Mouse (Mus musculus) kidney, adult 18-20 months (tissue): ENCODE measurements around the gene Gpr19.

Experiments used
- DNase-seq: peaks from one replicate; pipeline ENCODE4 v3.0.0; 2021

The Gpr19 gene

DNA sequence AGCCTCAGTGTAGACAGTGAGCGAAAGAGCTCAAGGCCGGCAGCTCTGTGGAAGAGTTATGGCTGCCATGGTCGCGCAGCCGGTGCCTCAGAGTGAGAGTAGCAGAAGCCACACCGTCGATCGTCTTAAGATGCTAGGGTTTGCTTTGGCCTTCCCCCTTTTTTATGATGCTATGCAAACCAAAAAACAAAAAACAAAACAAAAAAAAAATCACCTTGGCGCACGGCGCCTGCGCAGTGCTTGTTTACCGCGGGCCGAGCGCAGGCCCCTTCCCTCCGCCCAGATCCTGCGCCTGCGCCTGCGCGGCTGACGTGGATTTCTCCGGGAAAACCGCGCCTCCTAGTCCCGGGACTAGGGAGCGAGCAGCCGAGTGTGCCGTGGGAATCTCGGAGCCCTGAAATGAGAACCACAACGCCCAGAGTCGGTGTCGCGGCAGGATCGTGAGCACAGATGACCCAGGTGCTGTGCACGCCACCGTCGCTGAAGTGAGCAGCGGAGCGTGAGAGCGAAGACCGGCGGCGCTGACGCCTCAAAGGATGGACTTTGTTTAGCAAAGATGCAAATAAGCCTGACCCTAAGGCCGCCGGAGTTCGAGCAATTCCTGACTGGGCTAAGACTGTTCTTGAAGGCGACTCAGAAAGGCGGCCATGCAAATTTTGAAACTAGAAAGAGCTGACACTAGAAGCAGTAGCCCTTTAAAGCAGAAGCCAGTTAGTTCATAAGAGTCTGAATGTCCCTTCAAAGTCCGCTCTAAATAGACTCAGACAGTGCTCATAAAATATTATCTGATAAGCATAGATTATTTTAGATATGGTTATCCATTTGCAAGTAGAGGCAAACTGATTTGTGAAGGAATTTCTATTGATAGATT, at the start of gene Gpr19:
Gpr19 (minus strand) TSS at position 484 of the 871 bp plus-strand sequence.
- peak; percentile 92 for DNase-seq

DNA sequence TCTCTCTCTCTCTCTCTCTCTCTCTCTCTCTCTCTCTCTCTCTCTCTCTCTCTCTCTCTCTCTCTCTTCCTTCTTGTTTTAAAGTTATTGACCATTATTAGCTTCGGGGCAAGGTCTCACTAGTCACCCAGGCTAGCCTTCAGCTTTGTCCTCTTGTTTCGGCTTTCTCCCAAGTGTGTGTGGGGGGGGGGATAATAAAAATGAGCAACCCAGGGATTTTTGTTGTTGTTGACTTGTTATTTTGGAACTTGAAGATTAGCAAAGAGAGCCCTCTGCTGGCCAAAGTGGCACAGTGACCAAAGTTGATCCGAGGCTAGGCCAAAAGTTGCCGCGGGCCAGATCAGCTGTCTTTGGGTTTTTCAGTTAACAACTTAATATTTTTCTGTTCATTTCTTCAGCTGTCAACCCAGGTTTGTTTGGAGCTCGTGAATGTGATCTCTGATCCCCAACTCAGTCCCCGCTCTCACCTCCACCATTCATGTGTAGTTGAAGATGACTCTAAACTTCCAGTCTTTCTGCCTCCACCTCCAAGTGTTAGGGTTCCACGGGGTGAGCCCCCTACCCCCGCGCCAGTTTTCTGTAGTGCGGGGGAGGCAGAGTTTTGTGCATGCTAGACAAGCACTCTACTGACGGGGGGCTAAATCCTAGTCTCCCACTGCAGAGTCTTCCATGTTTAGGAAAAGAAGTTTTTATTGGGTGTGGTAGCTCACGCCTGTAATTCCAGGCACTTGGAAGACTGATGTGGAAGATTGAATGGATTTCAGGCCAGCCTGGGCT, 49.1 kb upstream of the Gpr19 start:
- peak; percentile 81 for DNase-seq

DNA sequence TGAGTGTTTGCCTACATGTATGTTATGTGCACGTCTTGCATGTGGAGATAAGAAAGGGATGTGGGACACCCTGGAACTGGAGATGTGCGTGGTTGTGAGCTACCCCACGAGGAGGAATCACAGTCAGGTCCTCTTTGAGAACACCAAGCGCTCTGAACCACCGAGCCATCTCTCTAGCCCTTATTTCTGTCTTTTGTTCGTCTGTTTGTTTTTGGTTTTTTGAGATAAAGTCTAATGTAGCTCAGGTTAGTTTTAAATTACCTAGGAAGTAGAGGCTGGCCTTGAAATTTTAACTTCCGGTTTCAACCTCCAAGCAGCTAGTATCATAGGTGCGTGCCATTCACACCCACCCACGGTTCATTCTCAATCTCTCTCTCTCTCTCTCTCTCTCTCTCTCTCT, 48.5 kb upstream of the Gpr19 start:
- DNase-seq = no peak

DNA sequence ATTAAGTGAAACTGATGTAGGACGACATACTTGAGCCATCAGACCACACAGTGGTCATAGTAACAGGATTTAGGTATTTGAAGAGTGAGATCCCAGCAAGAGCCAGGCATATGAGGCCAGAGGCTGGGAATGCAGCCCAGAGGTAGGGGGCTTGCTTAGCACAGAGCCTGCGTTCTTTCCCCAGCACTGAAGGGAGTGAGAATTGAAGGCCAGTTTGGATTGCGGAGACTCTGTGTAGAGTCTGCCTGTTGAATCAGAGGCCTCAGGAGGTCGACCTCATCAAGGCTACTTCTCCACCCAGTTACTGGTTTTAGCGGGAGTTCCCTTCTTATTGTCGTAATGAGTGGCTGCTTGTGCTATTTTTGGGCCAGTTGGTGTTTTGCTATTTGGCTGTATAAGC, 47.7 kb upstream of the Gpr19 start:
- no peak for DNase-seq

DNA sequence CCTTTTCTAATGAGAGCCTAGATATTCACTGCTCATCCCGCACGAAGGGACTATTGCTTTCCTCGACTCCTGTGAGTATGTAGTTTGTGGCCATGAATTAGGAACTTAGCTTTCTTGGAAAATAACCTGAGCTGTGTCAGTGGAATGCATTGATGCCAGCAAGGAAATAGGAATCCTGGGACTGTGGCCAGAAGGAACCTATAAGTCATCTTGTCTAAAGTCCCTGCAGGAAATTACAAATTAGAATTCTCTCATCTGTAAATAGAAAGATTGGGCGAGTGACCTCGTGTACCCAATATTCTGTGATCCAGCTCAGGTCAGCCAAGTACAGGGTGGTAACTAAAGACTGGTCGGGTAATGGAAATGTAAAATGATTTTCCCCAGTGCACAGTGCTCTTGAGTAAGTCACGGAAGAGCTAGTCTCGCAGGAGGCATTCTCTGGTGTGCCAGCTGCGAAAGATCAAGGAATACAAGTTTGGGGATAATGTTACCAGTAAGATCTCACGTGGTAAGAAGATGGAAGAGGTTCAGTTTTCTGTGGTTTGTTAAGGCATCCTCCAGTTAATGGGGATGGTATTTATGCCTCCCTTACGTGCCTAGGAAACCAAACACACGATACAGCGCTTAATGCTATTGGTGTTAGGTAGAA, 45.5 kb upstream of the Gpr19 start:
- no peak for DNase-seq

DNA sequence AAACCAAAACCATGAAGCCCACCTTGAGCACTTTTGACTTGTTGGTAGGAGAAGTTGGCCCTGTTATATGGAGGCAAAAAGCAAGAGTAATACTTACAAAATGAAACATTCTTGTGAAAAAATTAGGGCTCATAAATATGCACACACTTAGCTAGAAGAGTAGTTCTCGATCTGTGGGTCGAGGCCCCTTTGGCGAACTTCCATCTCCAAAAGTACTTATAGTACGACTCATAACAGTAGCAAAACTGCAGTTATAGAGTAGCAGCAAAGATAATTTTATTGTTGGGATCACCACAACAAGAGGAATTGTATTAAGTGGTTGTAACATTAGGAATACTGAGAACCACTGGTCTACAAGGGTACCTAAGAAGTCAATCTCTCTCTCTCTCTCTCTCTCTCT, 41.4 kb upstream of the Gpr19 start:
- DNase-seq = no peak

DNA sequence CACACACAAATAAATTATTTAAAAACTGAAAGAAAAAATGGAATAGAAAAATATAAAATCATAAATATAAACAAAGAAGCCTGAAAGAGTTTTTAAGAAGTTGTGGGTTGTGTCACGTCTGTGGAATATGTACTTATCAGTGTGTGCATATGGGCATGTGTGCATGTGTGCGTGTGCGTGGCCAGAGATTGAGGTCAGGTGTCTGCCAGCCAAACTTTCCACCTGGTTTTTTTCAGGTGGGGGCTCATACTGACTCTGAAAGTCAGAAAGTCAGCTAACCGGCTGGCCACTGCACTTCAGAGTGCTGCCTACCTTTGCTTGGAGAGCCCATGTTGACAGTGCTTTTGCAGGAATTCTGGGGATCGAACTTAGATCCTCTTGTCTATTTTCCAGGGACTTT, 35.9 kb upstream of the Gpr19 start:
- DNase-seq = no peak

DNA sequence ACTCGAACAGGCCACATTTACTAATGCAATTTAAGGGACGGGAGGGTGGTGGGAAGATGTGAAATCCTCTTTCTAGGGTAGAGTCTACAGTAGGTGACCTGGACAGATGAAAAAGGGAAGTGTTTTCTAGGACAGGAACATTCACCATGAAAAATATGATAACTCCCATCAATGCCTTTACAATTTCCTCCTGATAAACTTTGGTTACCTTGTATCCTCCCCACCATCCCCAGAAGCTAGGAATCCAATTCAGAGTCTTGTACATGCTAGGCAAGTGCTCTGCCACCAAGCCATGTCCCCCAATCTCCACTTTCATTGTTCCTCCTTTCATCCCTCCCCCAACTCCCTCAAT, 34.8 kb upstream of the Gpr19 start:
- no peak for DNase-seq

DNA sequence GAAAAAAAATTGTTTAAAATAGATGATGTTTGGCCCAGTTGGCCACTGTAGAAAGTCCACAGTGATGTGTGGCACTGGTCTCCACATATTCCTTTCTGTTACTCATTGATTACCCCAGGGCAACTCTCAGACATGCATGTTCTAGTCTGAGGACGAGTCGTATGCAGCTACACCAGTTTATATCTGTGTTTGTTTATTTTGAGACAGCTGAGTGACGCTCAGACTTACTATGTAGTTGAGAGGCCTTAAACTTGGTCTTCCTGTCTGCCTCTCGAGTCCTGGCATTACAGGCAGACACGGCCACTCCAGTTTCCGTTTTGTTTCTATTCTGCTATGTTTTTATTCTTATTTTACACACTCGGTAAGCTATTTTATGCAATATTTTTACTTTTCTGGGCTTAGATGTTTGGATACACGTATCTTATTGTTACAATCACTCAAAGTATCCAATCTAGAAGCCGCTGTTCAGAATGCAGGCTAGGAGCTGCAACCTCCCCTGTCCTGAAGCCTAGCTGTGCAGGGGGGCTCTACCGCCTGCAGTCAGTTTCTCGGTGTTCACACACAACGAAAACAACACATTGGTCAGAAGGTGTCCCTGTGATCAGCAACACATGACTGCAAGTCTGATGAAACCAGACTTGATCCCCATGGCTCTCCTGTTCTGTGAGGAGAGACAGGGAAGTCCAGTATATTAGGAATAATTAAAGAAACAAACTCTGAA, 34.3 kb upstream of the Gpr19 start:
- DNase-seq = no peak

DNA sequence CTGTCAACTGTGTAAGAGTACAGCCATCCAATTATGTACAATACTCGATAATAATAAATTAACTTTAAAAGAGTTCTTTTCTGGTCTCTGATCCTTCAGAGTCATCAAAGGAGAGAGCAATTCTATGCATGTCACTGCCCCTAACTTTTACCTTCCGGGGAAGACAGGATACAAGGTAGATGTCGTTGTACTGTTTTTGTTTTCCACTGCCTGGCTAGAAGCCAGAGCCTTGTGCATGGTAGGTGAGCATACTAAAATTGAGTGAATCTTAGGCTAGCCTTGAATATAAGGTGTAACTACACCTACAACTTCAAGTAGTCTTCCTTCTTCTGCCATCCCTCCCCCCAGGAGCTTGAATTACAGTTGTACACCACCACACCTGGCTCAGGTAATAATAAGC, 32.8 kb upstream of the Gpr19 start:
- DNase-seq = no peak

DNA sequence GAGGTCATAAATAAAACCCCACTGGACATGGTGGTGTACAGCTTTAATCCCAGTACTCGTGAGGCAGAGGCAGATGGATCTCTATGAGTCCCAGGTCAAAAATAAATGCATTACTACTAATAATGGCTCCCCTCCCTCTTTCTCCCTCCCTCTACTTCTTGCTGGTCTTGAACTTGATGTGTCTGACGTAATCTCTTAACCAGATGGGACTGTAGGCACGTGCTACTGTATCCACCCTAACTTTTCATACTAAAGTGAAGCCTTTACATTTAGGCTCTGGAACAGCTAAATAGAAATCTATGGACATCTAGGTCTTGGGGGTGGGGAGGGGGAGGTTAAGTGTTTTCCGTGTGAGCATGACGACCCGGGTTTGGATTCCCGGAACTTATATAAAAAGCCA, 32.0 kb upstream of the Gpr19 start:
- DNase-seq = no peak

DNA sequence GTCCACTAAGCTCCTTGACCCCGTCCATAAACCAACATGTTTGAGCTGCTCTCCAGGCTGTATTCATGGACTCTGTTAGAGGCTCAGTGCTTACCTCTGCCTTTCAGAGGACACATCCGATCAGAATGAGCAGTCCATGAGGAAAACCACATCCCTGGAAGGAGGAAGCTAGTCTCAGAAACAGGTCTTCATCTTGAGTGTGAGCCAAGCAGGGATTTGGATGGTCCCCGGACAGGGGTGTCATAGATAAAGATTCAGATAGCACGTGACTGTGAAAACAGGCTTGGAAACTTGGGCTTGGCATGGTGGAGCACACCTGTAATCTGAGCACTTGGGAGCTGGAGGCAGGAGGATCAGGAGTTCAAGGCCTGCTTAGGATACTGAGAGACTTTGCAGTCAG, 31.5 kb upstream of the Gpr19 start:
- DNase-seq = no peak

DNA sequence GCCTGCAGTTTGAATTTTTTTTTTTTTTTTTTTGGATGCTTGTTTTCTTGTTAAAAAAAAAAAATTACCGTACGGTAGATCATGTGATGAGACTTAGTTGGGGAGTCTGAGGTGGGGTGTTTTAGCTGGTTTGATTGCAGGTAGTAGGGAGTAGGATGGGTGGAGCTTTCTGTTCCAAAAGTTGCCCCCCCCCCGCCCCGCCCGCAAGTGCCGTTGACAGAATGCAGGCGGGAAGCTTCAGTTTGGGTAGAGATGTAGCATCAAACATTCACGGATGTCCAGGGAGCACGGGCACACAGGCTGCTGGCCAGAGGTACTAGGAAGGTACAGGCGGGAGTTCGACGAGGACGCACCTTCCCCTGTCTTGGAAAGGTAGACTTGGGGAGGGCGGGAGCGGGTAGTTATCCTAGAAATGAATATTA, 30.5 kb upstream of the Gpr19 start:
- peak; percentile 60 for DNase-seq

DNA sequence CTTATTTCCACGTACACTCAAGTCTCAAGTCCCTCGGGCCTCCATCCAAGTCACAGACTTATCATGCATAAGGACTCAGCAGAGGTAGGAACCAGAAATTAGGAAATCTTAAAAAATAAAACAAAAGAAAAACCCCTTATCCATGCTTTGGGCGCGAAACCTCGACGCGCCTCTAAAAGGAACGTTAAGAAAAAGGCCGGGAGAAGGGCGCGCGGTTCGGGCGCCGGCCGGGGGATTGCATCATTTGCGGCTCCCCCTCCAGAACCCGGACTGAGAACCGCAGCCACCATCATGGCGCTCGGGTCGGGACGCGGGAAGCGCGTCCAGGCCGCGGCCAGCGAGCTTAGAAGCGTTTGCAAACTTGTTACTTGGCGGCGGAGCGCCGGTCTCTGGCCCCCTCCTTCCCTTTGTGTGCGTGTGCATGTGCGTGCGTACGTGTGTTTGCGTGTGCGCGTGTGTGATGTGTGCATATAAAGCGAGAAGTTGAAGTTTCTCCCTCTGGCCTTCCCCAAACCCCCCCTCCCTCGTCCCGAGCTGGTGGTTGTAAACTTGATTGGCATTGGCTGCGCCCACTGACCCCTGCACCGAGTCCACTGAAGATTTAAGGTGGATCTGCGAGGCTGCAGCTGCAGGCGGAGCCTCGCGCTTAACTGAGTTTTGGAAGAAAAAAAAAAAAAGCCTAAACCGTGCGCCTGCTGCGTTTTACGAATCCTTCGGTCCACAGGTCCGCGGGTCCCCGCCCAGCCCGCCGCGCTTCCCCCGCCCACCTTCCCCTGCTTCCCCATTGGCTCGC, 29.9 kb upstream of the Gpr19 start:
- DNase-seq = peak; percentile 89

DNA sequence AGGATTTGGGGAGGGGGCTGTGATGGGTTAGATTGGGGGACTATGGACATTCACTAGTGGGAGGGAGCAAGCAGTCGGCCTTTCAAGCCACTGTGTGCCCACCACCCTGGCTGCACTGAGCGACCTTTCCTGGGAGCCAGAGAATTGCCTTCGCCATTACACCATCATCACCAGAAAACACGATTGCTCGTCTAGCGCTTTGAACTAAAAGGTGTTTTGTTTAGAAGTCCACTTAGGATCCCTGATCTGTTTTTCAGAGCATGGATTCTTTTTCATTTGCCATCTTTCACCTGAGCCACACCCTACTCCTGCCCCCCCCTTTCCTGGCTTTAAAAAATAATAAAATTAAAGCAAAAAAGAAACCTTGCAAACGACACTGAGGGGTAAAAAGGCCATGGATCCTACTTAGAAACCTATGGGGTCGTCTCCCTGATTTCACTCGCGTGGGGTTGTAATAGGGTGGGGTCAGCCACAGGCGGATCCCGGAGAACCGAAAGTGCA, 29.3 kb upstream of the Gpr19 start:
- DNase-seq = no peak

DNA sequence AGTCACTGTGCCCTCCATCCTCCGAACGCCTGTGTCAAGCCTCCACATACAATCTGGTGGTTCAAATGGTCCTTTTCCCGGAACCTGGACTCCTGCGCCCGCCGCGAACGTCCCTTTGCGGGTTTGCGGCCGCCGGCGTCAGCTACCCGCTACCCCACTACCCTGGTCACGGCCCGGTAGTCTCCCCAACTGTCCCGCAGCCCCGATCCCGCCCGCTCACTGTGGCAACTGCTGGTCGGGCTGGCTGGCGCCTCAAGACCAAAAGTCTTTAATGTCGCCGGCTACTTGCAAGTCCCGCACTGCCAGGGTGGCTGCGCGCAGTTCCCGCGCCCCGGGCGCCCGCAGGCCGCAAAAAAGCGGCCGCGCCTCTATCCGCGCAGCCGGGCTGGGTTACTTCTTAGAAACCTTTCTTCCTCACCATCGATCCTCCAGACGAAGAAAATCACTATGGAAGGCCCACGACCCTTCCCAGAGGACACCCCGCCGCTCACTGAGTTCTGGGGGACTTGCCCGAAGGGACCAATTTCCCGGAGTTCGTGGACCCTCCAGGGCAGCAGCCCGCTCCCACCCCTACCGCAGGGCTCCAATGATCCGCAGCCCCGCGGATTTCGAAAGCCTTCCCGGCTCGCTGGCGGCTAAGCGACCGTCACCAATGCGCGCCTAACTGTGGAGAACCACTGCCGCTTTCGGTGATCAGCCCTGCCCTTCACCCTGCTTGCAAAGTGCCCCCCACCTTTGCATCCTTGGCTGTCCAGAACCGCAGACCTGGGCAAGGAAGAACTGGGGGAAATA, 28.6 kb upstream of the Gpr19 start:
- DNase-seq = peak; percentile 75

DNA sequence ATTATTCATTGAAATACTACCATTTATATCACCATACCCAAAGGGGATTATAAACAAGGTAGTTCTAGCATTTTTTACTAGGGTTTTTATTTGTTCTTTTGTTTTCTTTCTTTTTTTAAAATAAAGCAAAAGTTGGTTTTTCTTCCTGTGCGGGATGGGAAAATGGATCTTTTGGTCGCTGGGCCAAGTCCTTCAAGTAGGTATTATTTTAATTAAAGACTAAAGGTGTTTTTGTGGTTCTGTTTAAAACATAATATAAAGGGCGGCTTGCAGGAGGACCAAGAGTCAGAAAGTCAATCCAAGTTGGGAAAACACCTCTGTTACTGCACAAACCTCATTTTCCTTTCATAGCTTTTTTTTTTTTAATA, 27.9 kb upstream of the Gpr19 start:
- DNase-seq = no peak

DNA sequence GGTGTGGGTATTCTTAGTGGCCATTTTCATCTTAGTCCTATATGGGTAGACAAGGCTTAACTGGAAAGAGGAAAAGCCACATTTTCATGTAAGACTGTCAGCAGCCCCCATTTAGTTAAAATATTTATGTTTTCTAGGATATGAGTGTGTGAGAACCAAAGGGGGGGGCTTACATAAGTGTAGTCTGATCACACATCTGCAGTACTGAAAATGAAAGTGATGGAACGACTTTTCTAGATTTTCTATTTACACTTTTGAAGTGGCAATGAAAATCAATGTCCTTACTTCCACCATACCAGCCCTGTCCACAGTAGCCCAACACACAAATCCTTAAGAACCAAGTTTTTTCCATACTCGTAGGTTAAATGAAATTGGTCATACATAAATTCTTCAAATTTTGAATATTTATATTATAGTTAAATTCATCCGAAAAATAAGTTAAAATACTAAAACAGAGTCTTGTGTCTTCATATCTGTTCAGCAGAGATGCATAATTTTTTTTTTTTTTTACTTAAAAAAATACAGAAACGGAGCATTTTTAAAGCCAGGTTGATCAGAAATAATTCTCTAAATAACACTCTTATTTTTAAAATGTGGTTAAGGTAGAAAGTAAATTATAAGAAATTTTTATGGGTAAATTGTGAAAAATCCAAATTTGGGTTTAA, 27.4 kb upstream of the Gpr19 start:
- no peak for DNase-seq

DNA sequence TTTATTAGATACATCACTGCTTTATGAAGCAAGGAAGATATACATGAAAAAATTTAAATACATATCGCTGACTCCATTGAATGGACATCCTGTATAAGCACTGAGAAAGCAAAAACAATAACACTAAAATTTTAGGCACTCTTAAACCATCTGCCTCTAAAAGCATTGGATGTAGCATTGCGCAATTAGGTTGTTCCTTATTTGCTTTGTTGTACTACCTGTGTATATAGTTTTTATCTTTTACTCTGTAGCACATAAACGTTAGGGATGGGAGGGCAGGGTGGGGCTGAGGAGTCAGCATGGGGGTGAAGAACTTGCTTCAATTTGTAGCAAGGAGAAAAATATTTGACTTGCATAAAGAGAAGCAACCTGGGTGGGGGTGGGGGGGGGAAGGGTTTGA, 25.9 kb upstream of the Gpr19 start:
- DNase-seq = no peak

DNA sequence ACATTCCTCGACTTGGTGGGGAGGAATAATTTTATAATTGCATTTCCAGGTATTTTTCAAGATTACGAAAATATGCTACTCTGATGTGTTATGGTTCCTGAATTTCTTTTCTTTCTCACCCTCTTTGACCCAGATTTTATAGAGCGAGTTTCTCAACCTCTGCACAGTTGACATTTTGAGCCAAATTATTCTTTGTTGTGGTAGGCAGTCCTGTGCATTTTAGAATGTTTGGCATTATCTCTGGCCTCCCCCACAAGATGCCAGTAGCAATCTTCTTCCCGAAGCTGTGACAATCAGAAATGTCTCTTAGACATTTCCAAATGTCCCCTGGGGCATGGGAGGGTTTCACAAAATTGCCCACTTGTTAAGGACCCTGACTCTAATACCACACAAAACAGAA, 25.3 kb upstream of the Gpr19 start:
- no peak for DNase-seq
